Mouse (Mus musculus) skeletal muscle tissue, postnatal 0 days (tissue): ENCODE results near the gene Hspa1l. TPM values are rescaled to one million over a fixed set of nuclear protein-coding genes. Genes with fewer than 3 reads are reported as not detected.

Experiments
- polyA plus RNA-seq: library from polyadenylated mRNA; unstranded; fragments of >200 nt; fragmentation: Nextera tagmentation; extraction: Ambion mirVana; gene quantifications from 2 replicates; pipeline ENCODE4 v1.2.1, GENCODE M21; 2015

Gene Hspa1l
- polyA plus RNA-seq: 2.7 and 2.8 TPM in 2 replicates

GRCm38 (mm10) chr17:34972069-34972749 is at the start of gene Hspa1l, which contains the start of gene Hspa1a:
TSS of gene Hspa1l (plus strand) at chr17:34972703.
TSS of gene Hspa1a (minus strand) at chr17:34972156.

GRCm38 (mm10) chr17:34931061-34931734 is 41.3 kb upstream of the Hspa1l start, which contains the start of gene Neu1:
TSS of gene Neu1 (plus strand) at chr17:34931253.

GRCm38 (mm10) chr17:34959130-34959778 is 13.2 kb upstream of the Hspa1l start, which contains the start of gene Hspa1b:
TSS of gene Hspa1b (minus strand) at chr17:34959238.

GRCm38 (mm10) chr17:34969822-34970221 is 2.7 kb upstream of the Hspa1l start, which contains the start of gene Gm20481:
TSS of gene Gm20481 (plus strand) at chr17:34969912.

GRCm38 (mm10) chr17:34981690-34982180 is 9.2 kb downstream of the Hspa1l start, which contains the start of gene Lsm2:
TSS of gene Lsm2 (plus strand) at chr17:34981862.

GRCm38 (mm10) chr17:35000717-35001451 is 28.4 kb downstream of the Hspa1l start, which contains the start of gene Vars:
TSS of gene Vars (plus strand) at chr17:35000987.

GRCm38 (mm10) chr17:35016376-35016775 is 43.9 kb downstream of the Hspa1l start, which contains the start of gene Vwa7:
TSS of gene Vwa7 (plus strand) at chr17:35016579.

GRCm38 (mm10) chr17:35027277-35028068 is 55.0 kb downstream of the Hspa1l start, which contains the start of gene Sapcd1:
TSS of gene Sapcd1 (minus strand) at chr17:35028016.

Other genes starting within 250 kb of the Hspa1l start
- gene C4b, start 228.8 kb upstream of the Hspa1l start, polyA plus RNA-seq: 0.82 and 3.6 TPM in 2 replicates
- gene Cyp21a1, start 168.1 kb upstream of the Hspa1l start, polyA plus RNA-seq: not detected in 2 replicates
- gene Stk19, start 135.8 kb upstream of the Hspa1l start, polyA plus RNA-seq: 11.6 and 15.6 TPM in 2 replicates
- gene Dxo, start 135.7 kb upstream of the Hspa1l start, polyA plus RNA-seq: 21.0 and 22.2 TPM in 2 replicates
- gene Skiv2l, start 122.5 kb upstream of the Hspa1l start, polyA plus RNA-seq: 15.7 and 16.8 TPM in 2 replicates
- gene Nelfe, start 122.3 kb upstream of the Hspa1l start, polyA plus RNA-seq: 33.1 and 42.1 TPM in 2 replicates
- gene Cfb, start 110.2 kb upstream of the Hspa1l start, polyA plus RNA-seq: 4.1 and 6.3 TPM in 2 replicates
- 0.87 and 0.99 TPM in 2 replicates for gene Zbtb12, start 93.2 kb upstream of the Hspa1l start, polyA plus RNA-seq
- not detected in 2 replicates for gene Gm20547, start 90.7 kb upstream of the Hspa1l start, polyA plus RNA-seq
- 5.1 and 9.4 TPM in 2 replicates for gene C2, start 74.4 kb upstream of the Hspa1l start, polyA plus RNA-seq
- gene Ehmt2, start 74.2 kb upstream of the Hspa1l start, polyA plus RNA-seq: 26.7 and 27.6 TPM in 2 replicates
- gene Slc44a4, start 58.2 kb upstream of the Hspa1l start, polyA plus RNA-seq: not detected in 2 replicates
- gene Neu1, start 41.5 kb upstream of the Hspa1l start, polyA plus RNA-seq: 12.8 and 14.9 TPM in 2 replicates
- 0.12 and 0.27 TPM in 2 replicates for gene Hspa1b, start 13.5 kb upstream of the Hspa1l start, polyA plus RNA-seq
- 0.32 TPM in 1 of 2 replicates, not detected in the other for gene Gm20481, start 2.8 kb upstream of the Hspa1l start, polyA plus RNA-seq
- 2.5 and 3.8 TPM in 2 replicates for gene Hspa1a, start 547 bp upstream of the Hspa1l start, polyA plus RNA-seq
- gene Lsm2, start 9.2 kb downstream of the Hspa1l start, polyA plus RNA-seq: 54.1 and 55.4 TPM in 2 replicates
- gene Vars, start 28.3 kb downstream of the Hspa1l start, polyA plus RNA-seq: 27.6 and 32.6 TPM in 2 replicates
- 0.46 and 0.53 TPM in 2 replicates for gene Vwa7, start 43.9 kb downstream of the Hspa1l start, polyA plus RNA-seq
- 10.6 and 11.5 TPM in 2 replicates for gene Sapcd1, start 55.3 kb downstream of the Hspa1l start, polyA plus RNA-seq
- 2.2 and 3.5 TPM in 2 replicates for gene Msh5, start 74.0 kb downstream of the Hspa1l start, polyA plus RNA-seq
- gene Clic1, start 77.3 kb downstream of the Hspa1l start, polyA plus RNA-seq: 115 and 138 TPM in 2 replicates
- gene Ddah2, start 86.3 kb downstream of the Hspa1l start, polyA plus RNA-seq: 144 and 157 TPM in 2 replicates
- gene Ly6g6c, start 92.7 kb downstream of the Hspa1l start, polyA plus RNA-seq: 11.3 TPM in 1 of 2 replicates, not detected in the other
- 0.08 and 0.30 TPM in 2 replicates for gene Mpig6b, start 93.5 kb downstream of the Hspa1l start, polyA plus RNA-seq
- gene Ly6g6e, start 104.2 kb downstream of the Hspa1l start, polyA plus RNA-seq: 2.1 TPM in 1 of 2 replicates, not detected in the other
- 0.49 and 1.2 TPM in 2 replicates for gene Ly6g6d, start 105.4 kb downstream of the Hspa1l start, polyA plus RNA-seq
- 0.11 and 0.29 TPM in 2 replicates for gene Ly6g6f, start 112.9 kb downstream of the Hspa1l start, polyA plus RNA-seq
- gene Abhd16a, start 116.6 kb downstream of the Hspa1l start, polyA plus RNA-seq: 87.8 and 89.8 TPM in 2 replicates
- gene Ly6g5c, start 135.6 kb downstream of the Hspa1l start, polyA plus RNA-seq: 0.38 TPM in 1 of 2 replicates, not detected in the other
- gene Ly6g5b, start 142.7 kb downstream of the Hspa1l start, polyA plus RNA-seq: 0.22 and 0.37 TPM in 2 replicates
- gene Gpank1, start 148.8 kb downstream of the Hspa1l start, polyA plus RNA-seq: 8.4 and 9.1 TPM in 2 replicates
- 203 and 204 TPM in 2 replicates for gene Csnk2b, start 149.3 kb downstream of the Hspa1l start, polyA plus RNA-seq
- 10.6 and 11.8 TPM in 2 replicates for gene D17H6S53E, start 153.7 kb downstream of the Hspa1l start, polyA plus RNA-seq
- gene Apom, start 159.3 kb downstream of the Hspa1l start, polyA plus RNA-seq: 0.30 and 0.81 TPM in 2 replicates
- 39.5 and 42.1 TPM in 2 replicates for gene Bag6, start 162.5 kb downstream of the Hspa1l start, polyA plus RNA-seq
- 51.8 and 55.0 TPM in 2 replicates for gene Prrc2a, start 192.2 kb downstream of the Hspa1l start, polyA plus RNA-seq
- 11.0 and 18.3 TPM in 2 replicates for gene Aif1, start 203.4 kb downstream of the Hspa1l start, polyA plus RNA-seq
- 14.2 and 24.5 TPM in 2 replicates for gene Lst1, start 215.7 kb downstream of the Hspa1l start, polyA plus RNA-seq
- gene Ltb, start 221.7 kb downstream of the Hspa1l start, polyA plus RNA-seq: 1.3 and 2.2 TPM in 2 replicates
- 0.49 and 0.74 TPM in 2 replicates for gene Tnf, start 229.3 kb downstream of the Hspa1l start, polyA plus RNA-seq
- 0.12 and 0.24 TPM in 2 replicates for gene Lta, start 232.6 kb downstream of the Hspa1l start, polyA plus RNA-seq
- gene Gm16181, start 248.1 kb downstream of the Hspa1l start, polyA plus RNA-seq: 0.40 and 0.83 TPM in 2 replicates